Mouse (Mus musculus) CH12.LX (cell line): ENCODE results near the gene Bcas3.

Experiments
- MXI1 ChIP-seq: IDR thresholded peaks from 2 replicates; pipeline ENCODE4 v1.6.1; 2011; ENCODE audit warnings: mild to moderate bottlenecking, low read depth, low read length, improper control_type of control experiment
- POLR2A ChIP-seq: IDR thresholded peaks from 2 replicates; pipeline ENCODE4 v1.6.1; 2011; ENCODE audit warnings: low read depth, mild to moderate bottlenecking, improper control_type of control experiment, low read length

DNA sequence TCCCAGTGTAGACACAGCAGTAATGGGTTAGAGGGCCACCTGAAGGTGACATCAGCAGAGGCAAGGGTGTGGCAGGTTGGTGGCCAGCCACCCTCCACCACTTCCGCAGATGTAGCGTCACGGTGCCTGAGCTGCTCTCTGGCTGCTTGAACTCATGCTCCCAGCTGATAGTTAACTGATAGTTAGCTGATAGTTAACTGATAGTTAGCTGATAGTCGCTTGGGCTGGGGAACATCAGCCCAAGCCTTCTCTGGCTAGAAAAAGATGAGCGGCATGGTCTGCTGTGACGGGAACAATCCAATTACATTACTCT, 291.7 kb downstream of the Bcas3 start:
- TF ChIP-seq MXI1: no peak
- no peak for TF ChIP-seq POLR2A
